Mouse (Mus musculus) CH12.LX (cell line): ENCODE data around the gene Pyroxd2. TPM values are rescaled to one million over a fixed set of nuclear protein-coding genes. Genes with fewer than 3 reads are reported as not detected.

ENCODE experiments used
- DNase-seq: peaks from one replicate; pipeline ENCODE4 v3.0.0-alpha.2; 2013; ENCODE audit errors: extremely low read depth
- H3K27ac ChIP-seq: 2 replicates; pipeline ENCODE4 v1.5.1; 2012; ENCODE audit warnings: low read depth, mild to moderate bottlenecking, control low read depth, moderate library complexity; ENCODE audit not compliant: insufficient read depth
- H3K27me3 ChIP-seq: replicated peaks from 2 replicates; pipeline ENCODE3; 2012; ENCODE audit warnings: inconsistent platforms
- H3K36me3 ChIP-seq, 2 experiments: replicated peaks in 1 of 2; 2 replicates each; pipeline versions ENCODE3 to v1.6.1; 2012; ENCODE audit warnings: inconsistent platforms in 1 of 2, low read length in 1 of 2, mild to moderate bottlenecking in 1 of 2, mixed read lengths in 1 of 2, moderate library complexity in 1 of 2; ENCODE audit not compliant: control insufficient read depth in 1 of 2, insufficient read depth in 1 of 2
- H3K4me1 ChIP-seq, 2 experiments: 2 replicates each; pipeline ENCODE4 v1.6.1; 2012; ENCODE audit warnings: inconsistent platforms in 1 of 2, moderate library complexity in 1 of 2; ENCODE audit not compliant: insufficient read depth in 2 of 2, control insufficient read depth in 1 of 2
- H3K4me2 ChIP-seq: 2 replicates; pipeline ENCODE4 v1.6.1; 2012; ENCODE audit warnings: low read depth, mild to moderate bottlenecking, control low read depth; ENCODE audit not compliant: poor library complexity, insufficient read depth, severe bottlenecking
- H3K4me3 ChIP-seq, 3 experiments: fragments of 150-350 bp in 1 of 3; sonication (generic) in 1 of 3; replicated peaks in 1 of 3; 2 replicates each; pipeline versions ENCODE3 to v1.5.1; 2011 to 2012; ENCODE audit warnings: low read depth in 2 of 3, low read length in 2 of 3, mild to moderate bottlenecking in 2 of 3, moderate library complexity in 2 of 3, control low read depth in 1 of 3, improper control_type of control experiment in 1 of 3, inconsistent platforms in 1 of 3, mixed read lengths in 1 of 3; ENCODE audit not compliant: poor library complexity in 1 of 3
- H3K79me2 ChIP-seq: replicated peaks from 2 replicates; pipeline ENCODE4 v1.6.1; 2012; ENCODE audit warnings: mild to moderate bottlenecking, moderate library complexity; ENCODE audit not compliant: control insufficient read depth, poor library complexity, insufficient read depth, severe bottlenecking; ENCODE audit errors: extremely low read depth
- H3K9ac ChIP-seq: 2 replicates; pipeline ENCODE4 v1.6.1; 2012; ENCODE audit warnings: low read depth, mild to moderate bottlenecking, control low read depth, moderate library complexity; ENCODE audit not compliant: insufficient read depth
- H3K9me3 ChIP-seq: replicated peaks from 2 replicates; pipeline ENCODE3; 2012; ENCODE audit warnings: low read length, inconsistent platforms, mixed read lengths
- BHLHE40 ChIP-seq: IDR thresholded peaks from 2 replicates; pipeline ENCODE4 v1.6.1; 2011; ENCODE audit warnings: mild to moderate bottlenecking, low read depth, low read length, improper control_type of control experiment
- CHD1 ChIP-seq: IDR thresholded peaks from 2 replicates; pipeline ENCODE4 v1.6.1; 2012; ENCODE audit warnings: low read depth, low read length, improper control_type of control experiment, inconsistent platforms
- CHD2 ChIP-seq: IDR thresholded peaks from 2 replicates; pipeline ENCODE4 v1.6.1; 2011; ENCODE audit warnings: low read length, improper control_type of control experiment
- ELF1 ChIP-seq: IDR thresholded peaks from 2 replicates; pipeline ENCODE4 v1.6.1; 2014; ENCODE audit warnings: low read depth, mild to moderate bottlenecking, inconsistent platforms, low read length, improper control_type of control experiment
- ETS1 ChIP-seq: conservative IDR thresholded peaks from 2 replicates; pipeline ENCODE4 v1.6.1; 2012; ENCODE audit warnings: low read depth, mild to moderate bottlenecking, inconsistent platforms, low read length, improper control_type of control experiment, moderate library complexity
- HCFC1 ChIP-seq: IDR thresholded peaks from 2 replicates; pipeline ENCODE4 v1.6.1; 2012; ENCODE audit warnings: low read depth, mild to moderate bottlenecking, inconsistent platforms, low read length, improper control_type of control experiment
- IRF4 ChIP-seq: IDR thresholded peaks from 2 replicates; pipeline ENCODE4 v1.6.1; 2014; ENCODE audit warnings: low read depth, mild to moderate bottlenecking, inconsistent platforms, low read length, improper control_type of control experiment
- JUN ChIP-seq: IDR thresholded peaks from 2 replicates; pipeline ENCODE4 v1.6.1; 2011; ENCODE audit warnings: low read depth, mild to moderate bottlenecking, low read length, improper control_type of control experiment, moderate library complexity; ENCODE audit not compliant: insufficient read depth
- KAT2A ChIP-seq: IDR thresholded peaks from 2 replicates; pipeline ENCODE4 v1.6.1; 2012; ENCODE audit warnings: low read length, improper control_type of control experiment, inconsistent platforms; ENCODE audit not compliant: insufficient replicate concordance
- MAZ ChIP-seq: IDR thresholded peaks from 2 replicates; pipeline ENCODE4 v1.6.1; 2012; ENCODE audit warnings: low read depth, mild to moderate bottlenecking, inconsistent platforms, low read length, improper control_type of control experiment, moderate library complexity
- MEF2A ChIP-seq: IDR thresholded peaks from 2 replicates; pipeline ENCODE4 v1.6.1; 2014; ENCODE audit warnings: low read depth, mild to moderate bottlenecking, inconsistent platforms, low read length, improper control_type of control experiment, borderline replicate concordance
- MXI1 ChIP-seq: IDR thresholded peaks from 2 replicates; pipeline ENCODE4 v1.6.1; 2011; ENCODE audit warnings: mild to moderate bottlenecking, low read depth, low read length, improper control_type of control experiment
- MYC ChIP-seq: IDR thresholded peaks from 2 replicates; pipeline ENCODE4 v1.6.1; 2011; ENCODE audit warnings: low read depth, mild to moderate bottlenecking, improper control_type of control experiment, low read length
- PAX5 ChIP-seq: IDR thresholded peaks from 2 replicates; pipeline ENCODE4 v1.6.1; 2012; ENCODE audit warnings: low read length, inconsistent platforms, mixed read lengths
- POLR2AphosphoS2 ChIP-seq: IDR thresholded peaks from 2 replicates; pipeline ENCODE4 v1.6.1; 2011; ENCODE audit warnings: low read depth, low read length, improper control_type of control experiment
- RAD21 ChIP-seq: IDR thresholded peaks from 2 replicates; pipeline ENCODE4 v1.6.1; 2011; ENCODE audit warnings: low read depth, mild to moderate bottlenecking, low read length, improper control_type of control experiment, moderate library complexity
- TCF12 ChIP-seq: IDR thresholded peaks from 2 replicates; pipeline ENCODE4 v1.6.1; 2014; ENCODE audit warnings: low read depth, mild to moderate bottlenecking, inconsistent platforms, low read length, improper control_type of control experiment
- ZC3H11A ChIP-seq: IDR thresholded peaks from 2 replicates; pipeline ENCODE4 v1.6.1; 2012; ENCODE audit warnings: low read depth, mild to moderate bottlenecking, inconsistent platforms, low read length, improper control_type of control experiment
- ZKSCAN1 ChIP-seq: IDR thresholded peaks from 2 replicates; pipeline ENCODE4 v1.6.1; 2012; ENCODE audit warnings: low read depth, inconsistent platforms, low read length, improper control_type of control experiment, borderline replicate concordance
- ZNF384 ChIP-seq: IDR thresholded peaks from 2 replicates; pipeline ENCODE4 v1.6.1; 2012; ENCODE audit warnings: low read depth, low read length, improper control_type of control experiment, inconsistent platforms
- dilution Hi-C: fragments of 300-500 bp; cut with MboI; formaldehyde crosslinking; loops from 2 replicates; pipeline ENCODE4 v1.14.3; 2020; ENCODE audit warnings: low sequenced_read_pairs; ENCODE audit not compliant: extremely low pct_unique_long_range_greater_than_20kb, extremely low pct_ligation_motif_present
- in situ Hi-C: fragments of 300-500 bp; cut with MboI; formaldehyde crosslinking; loops from 3 replicates; pipeline ENCODE4 v1.14.3; 2019; ENCODE audit warnings: low sequenced_read_pairs, low pct_ligation_motif_present, low pct_unique_long_range_greater_than_20kb, mixed read lengths
- polyA plus RNA-seq: library from polyadenylated mRNA; unstranded; fragments of >175 nt; gene quantifications from 2 replicates; pipeline ENCODE4 v1.2.1, GENCODE M21; 2012; ENCODE audit warnings: low read depth; ENCODE audit not compliant: insufficient read length
- total RNA-seq, 2 experiments: library from RNA; depleted of rRNA; stranded (reverse); fragments of 300-350 nt in 1 of 2; fragments of >200 nt in 1 of 2; gene quantifications; 2 replicates each; pipeline ENCODE4 v1.2.3; 2012 to 2014

Gene Pyroxd2
- total and polyA plus RNA-seq, 3 experiments = 0.10 TPM; not detected in 2

DNA sequence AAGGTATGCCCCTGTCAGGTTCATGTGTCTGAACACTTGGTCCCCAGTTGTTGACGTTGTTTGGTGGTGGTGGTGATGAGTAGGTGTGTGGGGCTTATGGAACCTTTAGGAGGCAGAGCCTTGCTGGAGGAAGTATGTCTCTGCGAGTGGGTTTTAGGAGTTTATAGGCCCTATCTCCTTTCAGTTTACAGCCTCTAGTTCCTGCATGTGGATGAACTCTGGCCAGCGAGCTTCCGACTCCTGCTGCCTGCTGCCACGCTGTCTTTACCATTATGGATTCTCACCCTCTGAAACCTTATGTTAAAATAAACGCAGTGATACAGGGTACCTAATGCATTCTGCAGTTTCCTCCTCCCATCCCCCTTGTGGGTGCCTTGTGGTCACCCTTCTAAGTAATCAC, 12.8 kb downstream of the Pyroxd2 start:
- DNase-seq = no peak
- Histone ChIP-seq H3K4me2 (no peak overlapping the region), H3K9me3 (no peaks in the 10 kb centered on the region), H3K27ac (no peak overlapping the region), H3K4me3 (no peak overlapping the region), H3K79me2 (no peaks in the 10 kb centered on the region), H3K4me1 (peaks cover 0 to 18% of the 10 kb centered on the region in 2 experiments; a peak in 2 of 4 replicates), H3K36me3 (no peaks in the 10 kb centered on the region), H3K9ac (no peak overlapping the region), H3K27me3 (peaks cover 2% of the 10 kb centered on the region)
- TF ChIP-seq PAX5 (no peak), MXI1 (no peak), TCF12 (no peak), ETS1 (no peak), MYC (no peak), IRF4 (no peak), ZNF384 (no peak), ZC3H11A (no peak), RAD21 (no peak), MAZ (no peak), BHLHE40 (no peak), CHD2 (no peak), ZKSCAN1 (no peak), CHD1 (no peak), KAT2A (no peak), ELF1 (no peak), JUN (no peak), HCFC1 (no peak)
- dilution Hi-C loops (no loop called here), in situ Hi-C loops (no loop called here)

- in situ Hi-C loops (no loop called here), dilution Hi-C loops (no loop called here)
- H3K9ac ChIP-seq = no peak overlapping the region
- H3K79me2 ChIP-seq = no peaks in the 10 kb centered on the region
- TF ChIP-seq POLR2AphosphoS2 (no peak), HCFC1 (no peak), MEF2A (no peak)
- DNase-seq = no peak
- no peaks in the 10 kb centered on the region for H3K36me3 ChIP-seq
- H3K27ac ChIP-seq = no peak overlapping the region
- H3K9me3 ChIP-seq = no peaks in the 10 kb centered on the region
- H3K4me2 ChIP-seq = no peak overlapping the region
- H3K4me3 ChIP-seq = no peak overlapping the region
- H3K27me3 ChIP-seq = peaks cover 2% of the 10 kb centered on the region
- peaks cover 0 to 14% of the 10 kb centered on the region in 2 experiments; a peak in 3 of 4 replicates for H3K4me1 ChIP-seq
Observed at GRCm38 (mm10) chr19:42737753-42738152, 14.8 kb downstream of the Pyroxd2 start.
